Mouse (Mus musculus) CD8-positive naive resting alpha-beta T cell, adult 2 months (primary cell): ENCODE data around the gene Srp9.
"Not testable (repeated sequence)": the region's sequence is repeated elsewhere in the genome, so short reads cannot be mapped to it uniquely, and the experiment has no call there.

Experiments
- DNase-seq, 2 experiments: peaks; one replicate each; pipeline ENCODE4 v3.0.0; 2022; ENCODE audit warnings: low read depth in 2 of 2, low spot score in 2 of 2

The Srp9 gene

GRCm38 (mm10) chr1:182142725-182143124, 18.2 kb downstream of the Srp9 start:
- no peak for DNase-seq

DNA sequence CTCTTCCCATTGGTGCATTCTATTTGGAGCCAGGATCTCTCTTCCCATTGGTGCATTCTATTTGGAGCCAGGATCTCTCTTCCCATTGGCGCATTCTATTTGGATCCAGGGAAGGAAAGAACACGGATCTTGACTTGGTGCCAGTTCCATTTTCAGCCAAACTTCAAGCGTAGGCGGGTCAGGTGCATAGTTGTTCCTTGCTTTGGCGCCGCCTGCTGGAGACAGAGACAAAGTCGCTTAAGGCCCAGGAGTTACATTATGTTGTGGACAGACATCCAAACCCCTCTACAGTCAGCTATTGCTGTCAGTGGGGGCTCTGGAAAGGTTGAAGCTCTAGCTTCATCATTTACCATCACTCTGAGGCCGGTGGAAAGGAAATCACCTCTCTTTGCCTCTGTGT, 18.8 kb downstream of the Srp9 start:
- DNase-seq, result peak in 1 of 2 experiments; percentile 24

GRCm38 (mm10) chr1:182145546-182145945, 21.0 kb downstream of the Srp9 start:
- no peak for DNase-seq

DNA sequence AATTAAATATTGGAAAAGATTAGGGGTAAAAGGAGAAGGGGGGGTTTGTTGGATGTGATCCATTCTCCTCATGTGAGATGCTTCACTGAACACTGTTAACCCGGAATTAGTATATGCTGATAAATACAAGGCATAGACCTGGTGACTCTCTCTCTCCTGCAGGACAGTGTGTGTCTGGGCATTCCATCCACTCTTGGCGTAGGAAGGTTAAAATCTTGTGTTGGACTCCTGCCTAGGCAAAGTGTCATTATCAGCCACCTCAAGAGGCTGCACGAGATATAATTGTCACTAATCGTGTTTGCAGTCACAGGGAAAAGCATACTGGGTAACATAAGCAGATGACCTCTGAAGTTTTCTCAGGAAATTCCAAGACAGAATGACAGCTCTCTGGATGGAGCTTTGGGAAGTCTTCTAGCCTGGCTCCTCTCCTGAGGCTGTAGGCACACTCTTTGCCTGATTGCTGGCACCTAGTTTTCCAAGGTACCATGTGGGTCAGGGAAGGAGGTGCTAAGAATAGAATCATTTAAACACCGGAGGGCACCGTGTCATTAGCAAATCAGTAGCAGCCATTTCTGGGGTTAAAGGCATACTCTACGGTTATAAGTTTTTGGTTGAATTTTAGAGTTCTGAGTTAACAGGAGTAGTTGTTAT, 24.5 kb downstream of the Srp9 start:
- DNase-seq, result no peak

GRCm38 (mm10) chr1:182149966-182150365, 25.4 kb downstream of the Srp9 start:
- peak in 1 of 2 experiments; percentile 32 for DNase-seq

GRCm38 (mm10) chr1:182157734-182158133, 33.2 kb downstream of the Srp9 start:
- DNase-seq, result no peak

DNA sequence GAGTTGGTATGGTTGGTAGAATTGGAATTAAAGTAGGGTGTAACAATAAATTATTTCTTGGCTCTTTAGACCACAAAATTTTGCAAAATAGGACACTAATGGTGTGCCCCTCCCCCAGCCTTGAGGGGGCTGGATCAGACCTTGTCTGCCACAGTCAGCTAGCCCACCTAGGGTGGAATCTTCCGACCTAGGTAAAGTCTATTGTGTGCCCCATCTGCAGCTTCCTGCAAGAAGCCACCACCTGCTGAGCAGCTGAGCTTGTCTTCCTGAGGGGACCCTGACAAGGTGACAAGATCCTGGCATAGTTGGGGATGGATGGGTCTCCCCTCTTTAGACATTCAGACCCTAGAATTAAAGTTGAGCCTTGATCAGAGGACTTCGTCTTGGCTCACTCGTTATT, 35.0 kb downstream of the Srp9 start:
- DNase-seq, result no peak

- DNase-seq, result peak; percentile 8 to 23
Measured at GRCm38 (mm10) chr1:182162951-182163350, 38.4 kb downstream of the Srp9 start.

DNA sequence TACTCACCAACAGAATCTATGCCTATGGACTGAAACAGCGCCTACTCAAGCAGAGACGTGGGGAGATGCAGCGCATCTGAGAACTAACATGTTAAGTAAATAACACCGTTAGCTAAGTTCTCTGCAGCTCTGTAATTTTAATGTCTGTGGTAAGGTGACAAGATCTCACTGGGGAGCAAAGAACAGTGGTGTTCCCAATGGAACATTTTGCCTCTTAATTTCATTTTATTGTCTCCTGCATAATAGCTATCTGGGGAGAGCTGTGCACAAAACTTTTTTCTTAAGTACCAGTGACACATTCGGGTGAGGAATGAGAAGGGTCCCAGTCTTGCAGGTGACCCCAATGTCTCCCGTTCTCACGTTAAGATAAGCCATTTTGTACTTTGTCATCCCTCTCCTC, 39.8 kb downstream of the Srp9 start, which contains the start of gene Vmn1r1:
TSS of gene Vmn1r1 (minus strand) at position 101 of the 400 bp plus-strand sequence.
- DNase-seq, result no peak

- DNase-seq, result not testable (repeated sequence)
Measured at GRCm38 (mm10) chr1:182170206-182170605, 45.7 kb downstream of the Srp9 start.

DNA sequence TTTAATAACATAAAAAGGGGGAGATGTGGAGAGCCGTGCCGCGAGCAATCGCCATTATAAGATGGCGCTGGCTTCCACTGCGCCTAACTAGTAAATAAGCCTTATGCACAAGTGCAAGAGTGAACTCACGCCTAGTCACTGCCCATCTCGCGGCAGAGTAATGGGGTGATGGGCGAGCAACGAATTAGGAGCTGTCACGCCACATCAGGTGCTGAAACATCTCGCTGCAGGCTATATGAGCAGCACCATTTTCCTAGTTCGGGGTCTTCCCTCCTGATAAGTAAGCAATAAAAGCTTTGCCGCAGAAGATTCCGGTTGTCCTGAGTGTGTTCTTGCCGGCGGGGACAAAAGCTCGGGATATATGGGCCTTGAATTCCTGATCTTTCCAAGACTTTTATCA, 52.4 kb downstream of the Srp9 start:
- DNase-seq, result not testable (repeated sequence)

DNA sequence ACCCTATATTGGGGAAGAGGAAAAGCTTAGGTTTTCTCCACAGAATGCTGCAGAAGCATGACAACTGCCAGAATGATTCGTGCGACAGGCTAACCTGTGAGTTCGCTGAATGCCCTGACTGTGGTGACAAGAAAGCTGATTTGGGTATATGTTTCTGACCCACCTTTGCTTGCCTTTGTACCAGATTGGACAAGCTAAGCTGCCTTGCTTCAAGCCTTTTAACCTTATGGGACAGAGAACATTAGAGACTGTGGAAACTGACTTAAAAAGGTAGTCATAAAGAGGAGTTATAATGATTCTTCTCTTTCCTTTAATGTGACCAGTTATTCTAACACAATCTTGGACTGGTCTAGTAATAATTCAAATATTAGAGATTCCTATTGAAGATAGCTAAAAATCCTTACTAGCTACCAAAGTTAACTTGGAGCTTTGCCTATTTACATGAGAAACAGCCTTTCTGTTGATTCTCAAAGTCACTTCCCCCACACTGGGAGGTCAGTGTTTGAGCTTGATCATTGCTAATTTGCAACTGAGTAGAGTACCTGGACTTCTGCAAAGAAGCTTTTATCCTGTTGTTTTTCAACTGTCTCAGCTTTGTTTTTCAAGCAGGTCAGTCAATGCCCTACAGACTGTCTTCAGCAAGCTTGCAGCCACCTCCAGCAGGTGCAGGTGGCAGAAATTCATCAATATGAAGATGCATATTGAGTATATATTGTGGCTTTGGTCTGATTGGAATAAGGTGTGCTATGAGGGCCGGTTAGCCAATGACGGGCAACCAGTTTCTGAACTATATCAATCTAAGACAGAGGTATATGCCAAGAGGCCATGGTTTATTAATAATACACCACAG, 57.1 kb downstream of the Srp9 start:
- DNase-seq, result no peak
